Mouse (Mus musculus) spleen, embryonic (tissue): ENCODE measurements at regions not wholly inside any gene's neighbourhood (a gene's known extent, or its start where the extent isn't known, plus 50 kb on each side); places are given as distances from the start of the nearest gene placed in this dataset.

Experiments
- CTCF ChIA-PET: fragments of 350-600 bp; sonication (Branson Sonifier 250); formaldehyde crosslinking; loops from one replicate; lab custom pipeline; 2022; lab: Charles Lee

- CTCF ChIA-PET: no interaction called here
Observed at GRCm38 (mm10) chr13:7306995-7307394, 658.4 kb upstream of the Pfkp start.

- CTCF ChIA-PET: no interaction called here
Observed at GRCm38 (mm10) chr13:7307396-7307795, 658.8 kb upstream of the Pfkp start.

GRCm38 (mm10) chr13:7313474-7313873, 664.9 kb upstream of the Pfkp start:
- CTCF ChIA-PET: no interaction called here

- CTCF ChIA-PET: no interaction called here
Observed at GRCm38 (mm10) chr13:7330151-7330550, 681.6 kb upstream of the Pfkp start.

GRCm38 (mm10) chr13:7345760-7346159, 697.2 kb upstream of the Pfkp start:
- CTCF ChIA-PET: no interaction called here

- CTCF ChIA-PET: no interaction called here
Observed at GRCm38 (mm10) chr13:7348431-7348830, 699.9 kb upstream of the Pfkp start.

- CTCF ChIA-PET: no interaction called here
Observed at GRCm38 (mm10) chr13:7353011-7353410, 704.4 kb upstream of the Pfkp start.

- CTCF ChIA-PET: interaction anchor here (0.7 kb wide), 1 partner anchor 1062 kb away, joined by 21 read pairs; no protein-coding TSS in a partner anchor
Observed at GRCm38 (mm10) chr13:7357071-7357470, 708.5 kb upstream of the Pfkp start.

GRCm38 (mm10) chr13:7373559-7373958, 725.0 kb upstream of the Pfkp start:
- CTCF ChIA-PET: no interaction called here

- CTCF ChIA-PET: no interaction called here
Observed at GRCm38 (mm10) chr13:7374993-7375627, 726.5 kb upstream of the Pfkp start.

GRCm38 (mm10) chr13:7414342-7415287, 766.0 kb upstream of the Pfkp start:
- CTCF ChIA-PET: no interaction called here

- CTCF ChIA-PET: no interaction called here
Observed at GRCm38 (mm10) chr13:7427750-7428149, 774.9 kb upstream of the Adarb2 start.

GRCm38 (mm10) chr13:7429271-7429670, 773.4 kb upstream of the Adarb2 start:
- CTCF ChIA-PET: no interaction called here

- CTCF ChIA-PET: no interaction called here
Observed at GRCm38 (mm10) chr13:7451434-7452002, 751.1 kb upstream of the Adarb2 start.

- CTCF ChIA-PET: no interaction called here
Observed at GRCm38 (mm10) chr13:7475661-7476060, 727.0 kb upstream of the Adarb2 start.

GRCm38 (mm10) chr13:7518090-7518489, 684.6 kb upstream of the Adarb2 start:
- CTCF ChIA-PET: no interaction called here

GRCm38 (mm10) chr13:7524436-7524835, 678.2 kb upstream of the Adarb2 start:
- CTCF ChIA-PET: no interaction called here

- CTCF ChIA-PET: no interaction called here
Observed at GRCm38 (mm10) chr13:7538856-7539255, 663.8 kb upstream of the Adarb2 start.

- CTCF ChIA-PET: no interaction called here
Observed at GRCm38 (mm10) chr13:7584022-7584421, 618.6 kb upstream of the Adarb2 start.
